Mouse (Mus musculus) stomach, postnatal 0 days (tissue): Measurements from ENCODE around the gene Mfn2.

Experiments used
- CTCF ChIP-seq: IDR thresholded peaks from 2 replicates; pipeline ENCODE4 v1.5.1; 2016; ENCODE audit warnings: antibody characterized with exemption, low read depth, mild to moderate bottlenecking, moderate library complexity
- EP300 ChIP-seq: optimal IDR thresholded peaks from 2 replicates; pipeline ENCODE3; 2016; ENCODE audit warnings: antibody characterized with exemption

DNA sequence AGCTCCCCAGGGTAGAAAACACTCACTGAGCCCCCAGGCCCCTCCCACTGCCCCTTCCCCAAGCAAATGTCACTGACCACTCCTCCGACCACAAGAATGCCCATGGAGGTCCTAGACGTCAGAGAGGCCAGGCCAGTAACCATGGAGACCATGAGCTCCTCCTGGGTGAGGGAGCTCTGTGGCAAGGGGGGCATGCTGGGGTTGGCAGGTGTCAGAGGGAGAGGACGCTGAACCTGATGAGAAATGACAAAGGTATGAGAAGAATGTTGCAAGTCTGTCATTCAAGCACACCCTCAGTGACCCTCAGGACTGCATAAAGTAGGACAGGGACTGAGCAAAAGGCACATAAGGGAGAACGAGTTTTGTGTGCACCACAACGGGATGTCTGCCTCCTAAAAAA lies 24.6 kb downstream of the Mfn2 start:
- TF ChIP-seq EP300 (no peak), CTCF (no peak)
